Mouse (Mus musculus) retina, postnatal 7 days (tissue): Measurements from ENCODE around the gene Pbld2.
"Not testable (repeated sequence)": the region's sequence is repeated elsewhere in the genome, so short reads cannot be mapped to it uniquely, and the experiment has no call there.

Experiments used
- DNase-seq: peaks from one replicate; pipeline ENCODE4 v3.0.0-alpha.2; 2012; ENCODE audit warnings: low read depth, low spot score

Pbld2 gene

DNA sequence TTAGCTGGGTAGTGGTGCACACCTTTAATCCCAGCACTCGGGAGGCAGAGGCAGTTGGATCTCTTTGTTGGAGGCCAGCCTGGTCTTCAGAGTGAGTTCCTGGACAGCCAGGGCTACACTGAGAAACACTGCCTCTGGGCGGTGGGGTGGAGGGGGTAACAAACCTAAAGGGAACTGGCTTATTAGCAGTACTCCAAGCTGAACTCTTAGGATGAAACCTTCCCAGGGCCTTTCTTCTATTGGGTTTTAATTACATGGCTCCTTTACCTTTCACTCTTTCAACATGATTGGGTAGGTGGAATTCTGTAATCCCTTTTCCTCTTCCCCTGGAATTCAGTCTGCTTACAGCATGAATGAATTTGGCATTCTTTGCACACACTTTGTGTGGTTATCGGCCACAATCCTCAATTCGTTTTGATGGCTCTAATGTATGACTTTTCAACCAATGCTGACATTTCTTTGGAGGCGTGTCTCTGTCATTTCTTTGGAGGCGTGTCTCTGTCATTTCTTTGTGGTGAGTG lies 1.4 kb downstream of the Pbld2 start:
- DNase-seq, result no peak

DNA sequence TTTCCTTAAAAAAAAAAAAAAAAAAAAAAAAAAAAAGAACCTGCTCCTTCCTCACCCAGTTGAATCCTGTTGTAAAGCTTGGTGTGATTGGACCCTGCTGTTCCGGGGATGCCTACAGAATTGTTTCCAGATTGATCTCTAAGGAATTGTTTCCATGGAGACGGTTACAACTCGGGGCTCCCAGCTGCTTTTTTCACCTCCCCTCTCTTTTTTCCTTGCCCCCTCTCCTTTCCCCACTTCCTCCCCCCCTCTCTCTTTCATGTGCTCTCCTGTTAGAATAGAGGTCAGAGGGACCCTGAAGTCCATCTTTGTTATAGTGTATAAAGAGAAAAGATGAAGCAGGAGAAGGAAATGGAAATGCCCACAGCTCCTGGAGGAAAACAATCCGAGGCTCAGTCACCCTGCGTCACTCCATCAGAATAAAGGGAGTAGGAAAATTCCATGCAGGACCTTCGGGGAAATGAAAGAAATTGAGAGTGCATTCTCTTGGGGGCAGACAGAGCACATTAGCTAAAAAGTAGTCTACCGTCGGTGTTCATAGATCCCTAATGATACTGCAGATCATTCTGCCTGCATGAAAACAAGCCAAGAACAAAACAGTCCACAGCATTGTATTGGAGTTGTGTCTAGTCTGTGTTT lies 2.2 kb downstream of the Pbld2 start:
- no peak for DNase-seq

DNA sequence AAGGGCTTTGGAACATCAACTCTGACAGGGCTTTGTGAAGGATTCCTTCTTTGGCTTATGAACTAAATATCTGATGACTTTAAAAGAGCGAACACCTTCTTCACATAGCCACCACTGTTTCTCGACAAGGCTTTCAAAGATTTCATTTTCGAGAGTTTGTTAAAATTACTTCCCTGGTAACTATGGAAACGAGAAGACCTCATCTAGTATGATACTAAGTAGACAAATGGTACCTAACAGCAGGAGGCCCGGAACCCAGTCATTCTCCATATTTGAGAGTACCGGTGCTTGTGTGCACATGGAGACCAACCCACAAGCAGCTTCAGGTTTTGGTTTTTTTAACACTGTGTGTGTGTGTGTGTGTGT lies 2.7 kb downstream of the Pbld2 start:
- DNase-seq, result no peak

DNA sequence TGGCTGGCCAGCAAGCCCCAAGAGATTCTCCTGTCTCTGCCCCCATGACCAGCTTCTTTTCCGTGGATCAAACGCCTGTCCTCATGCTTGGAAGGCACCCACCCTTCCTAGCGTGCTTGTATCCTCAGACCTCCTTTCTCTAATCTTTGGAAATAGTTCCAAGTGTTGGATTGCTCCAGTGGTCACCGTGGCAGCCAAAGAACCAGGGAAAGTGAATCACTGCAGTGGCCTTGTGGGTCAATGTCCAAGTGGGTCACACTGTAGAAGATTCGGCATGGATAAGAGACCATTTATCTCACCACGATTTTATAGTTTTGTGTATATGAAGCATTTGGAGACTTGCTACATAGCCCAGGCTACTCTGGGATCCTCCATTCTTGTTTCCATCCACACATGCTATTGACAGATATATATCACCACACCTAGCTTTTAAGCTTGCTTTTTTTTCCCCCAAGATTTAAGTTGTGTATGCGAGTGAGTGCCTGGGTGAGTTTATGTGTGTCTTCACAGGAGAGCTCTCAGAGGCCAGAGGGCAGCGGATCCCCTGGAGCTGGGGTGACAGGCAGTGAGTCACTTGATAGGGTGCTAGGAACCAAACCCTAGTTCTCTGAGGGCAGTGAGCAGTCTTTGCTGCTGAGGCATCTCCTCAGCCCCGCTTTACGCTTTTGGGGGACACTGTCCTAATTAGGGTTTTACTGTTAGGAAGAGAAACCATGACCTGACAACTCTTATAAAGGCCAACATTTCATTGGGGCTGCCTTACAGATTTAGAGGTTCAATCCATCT lies 3.5 kb downstream of the Pbld2 start:
- DNase-seq, result no peak

DNA sequence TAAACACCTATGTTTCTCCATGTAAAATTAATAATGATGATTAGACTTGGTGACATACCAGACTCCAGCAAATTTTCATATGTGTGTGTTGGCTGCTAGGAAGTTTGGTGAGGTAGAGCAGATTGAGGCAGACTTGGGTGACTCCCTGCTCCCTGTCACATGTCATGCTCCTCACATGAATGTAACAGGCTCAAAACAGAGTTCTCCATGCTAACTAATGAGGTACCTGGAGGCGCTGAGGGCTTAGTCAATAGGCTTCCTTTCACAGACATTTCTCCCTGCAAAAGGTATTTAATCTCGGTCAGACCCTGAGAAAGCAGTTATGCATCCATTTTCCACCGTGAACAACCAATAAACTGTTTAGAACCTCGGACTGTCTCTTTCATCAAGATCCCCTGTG lies 4.3 kb downstream of the Pbld2 start:
- no peak for DNase-seq

DNA sequence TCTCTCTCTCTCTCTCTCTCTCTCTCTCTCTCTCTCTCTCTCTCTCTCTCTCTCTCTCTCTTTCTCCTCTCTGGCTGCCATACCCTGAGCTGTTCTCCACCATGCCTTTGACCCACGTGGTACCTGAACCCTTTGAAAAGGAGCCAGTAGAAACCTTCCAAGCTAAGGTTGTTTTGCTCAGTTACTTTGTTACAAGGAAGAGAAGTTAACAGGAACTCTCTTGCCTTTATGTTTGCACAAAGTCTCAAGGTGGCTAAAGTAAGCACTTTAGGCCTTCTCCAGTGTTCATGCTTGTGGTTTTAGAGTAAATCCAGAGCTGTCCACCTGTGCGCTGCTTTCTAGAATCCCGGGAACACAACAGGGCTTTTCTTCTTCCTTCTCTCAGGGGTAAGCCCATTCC lies 8.2 kb downstream of the Pbld2 start:
- no peak for DNase-seq

DNA sequence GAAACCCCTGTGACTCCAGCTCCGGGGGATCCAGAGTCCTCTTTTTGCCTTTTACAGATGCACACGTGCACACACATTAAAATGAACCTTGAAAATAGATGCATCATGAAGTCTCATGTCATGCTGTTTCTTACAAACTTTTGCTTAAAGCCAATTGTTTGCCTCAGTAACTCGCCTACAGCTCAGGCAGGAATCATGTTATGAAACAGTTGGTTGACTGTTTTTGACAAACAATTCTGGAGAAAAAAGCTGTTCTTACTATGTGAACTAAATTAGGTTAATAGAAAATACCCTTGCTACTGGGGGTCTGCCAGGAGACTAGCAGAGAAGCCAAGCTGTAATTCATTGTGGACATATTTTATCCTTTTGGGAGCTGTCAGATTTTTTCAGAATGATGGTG lies 8.8 kb downstream of the Pbld2 start:
- no peak for DNase-seq

DNA sequence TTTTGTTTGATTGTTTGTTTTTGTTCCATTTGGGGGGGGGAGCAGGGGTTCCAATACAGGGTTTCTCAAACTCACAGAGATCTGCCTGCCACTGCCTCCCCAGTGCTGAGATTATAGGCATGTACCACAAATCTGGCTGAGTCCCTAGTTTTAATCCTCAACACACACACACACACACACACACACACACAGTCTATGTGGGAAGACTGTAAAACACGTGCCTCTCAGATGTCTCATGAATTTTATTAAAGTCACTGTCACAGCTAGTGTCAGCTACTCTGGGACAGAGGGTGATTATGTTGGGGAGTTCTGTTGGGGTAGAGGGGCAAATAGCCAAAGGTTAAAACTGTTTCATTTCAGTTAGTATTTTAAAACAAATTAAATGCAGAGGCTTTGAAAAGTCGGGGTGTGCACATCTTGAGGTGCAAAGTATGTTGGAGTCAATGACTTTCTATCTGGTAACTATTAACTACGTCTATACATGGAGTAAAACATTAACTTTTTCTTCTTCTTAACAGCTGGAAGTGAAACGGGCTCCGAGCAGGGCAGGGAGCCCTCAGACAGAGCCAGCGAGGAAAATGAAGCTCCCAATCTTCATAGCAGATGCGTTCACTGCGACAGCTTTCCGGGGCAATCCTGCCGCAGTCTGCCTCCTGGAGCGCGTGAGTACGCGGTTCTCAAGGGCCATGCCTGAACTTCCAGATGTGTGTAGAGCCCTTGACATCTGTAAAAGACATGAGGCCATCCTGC lies 14.6 kb downstream of the Pbld2 start:
- DNase-seq, result no peak

DNA sequence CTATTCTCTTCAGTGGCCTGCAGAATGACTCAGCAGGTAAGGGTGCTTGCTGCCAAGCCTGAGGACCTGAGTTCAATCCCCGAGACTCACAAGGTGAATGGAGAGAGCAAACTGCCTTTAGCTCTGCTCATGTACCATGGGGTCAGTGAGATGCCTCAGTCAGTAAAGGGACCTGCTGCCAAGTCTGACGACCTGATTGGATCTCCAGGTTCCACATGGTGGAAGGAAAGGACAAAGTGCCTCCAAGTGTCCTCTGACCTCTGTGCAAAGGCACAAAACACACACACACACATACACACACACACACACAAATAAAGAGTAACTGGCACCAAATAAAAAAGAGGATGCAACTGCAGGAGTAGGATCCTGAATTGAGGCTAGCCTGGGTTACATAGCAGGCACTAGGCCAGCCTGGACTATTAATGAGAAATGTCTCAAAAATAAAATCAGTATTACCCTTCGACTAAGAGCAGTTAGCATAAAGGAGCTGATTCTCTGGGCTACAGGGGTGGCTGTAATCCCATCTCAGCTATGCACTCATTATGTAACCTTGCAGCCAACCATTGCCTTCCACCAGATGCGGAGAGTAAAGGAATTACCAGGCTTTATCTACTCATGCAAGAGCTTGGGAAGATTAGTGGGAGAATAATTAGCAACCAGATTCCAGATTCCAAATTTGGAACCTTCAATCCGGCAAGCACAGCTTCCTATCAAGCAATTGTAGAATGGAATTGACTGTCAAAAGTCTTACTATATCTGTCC lies 15.9 kb downstream of the Pbld2 start:
- no peak for DNase-seq

DNA sequence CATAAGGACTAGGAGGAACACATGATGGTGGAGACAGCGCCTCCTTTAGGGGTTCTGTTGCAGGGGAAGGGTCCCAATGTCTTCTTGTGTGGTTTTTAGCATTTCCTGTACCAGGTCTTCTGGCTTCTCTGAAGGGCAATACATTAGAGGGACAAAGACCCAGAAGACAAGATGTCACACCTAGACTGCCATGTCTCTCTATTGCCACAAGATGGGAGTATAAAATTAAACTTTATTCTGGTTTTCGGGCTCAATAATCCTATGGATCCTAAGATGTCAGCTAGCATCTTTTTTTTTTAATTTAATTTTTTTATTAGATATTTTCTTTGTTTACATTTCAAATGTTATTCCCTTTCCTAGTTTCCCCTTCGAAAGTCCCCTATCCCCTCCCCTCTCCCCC lies 19.0 kb downstream of the Pbld2 start:
- DNase-seq, result no peak

DNA sequence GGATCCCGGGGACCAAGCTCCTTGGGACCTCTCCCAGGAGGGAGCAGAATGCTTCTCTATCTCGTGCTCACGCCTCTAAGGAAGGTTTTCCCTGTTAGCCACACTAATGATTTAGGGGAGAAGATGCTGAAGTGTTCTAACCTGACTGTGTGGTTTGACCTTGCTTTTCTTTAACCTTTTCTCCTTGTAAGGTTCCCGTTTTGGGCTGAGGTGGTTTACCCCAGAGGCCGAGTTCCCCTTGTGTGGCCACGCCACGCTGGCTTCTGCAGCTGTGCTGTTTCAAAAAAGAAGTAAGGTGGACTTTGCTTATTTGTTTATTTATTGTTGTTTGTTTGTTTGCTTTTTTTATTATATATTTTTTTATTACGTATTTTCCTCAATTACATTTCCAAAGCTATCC lies 23.6 kb downstream of the Pbld2 start:
- no peak for DNase-seq

DNA sequence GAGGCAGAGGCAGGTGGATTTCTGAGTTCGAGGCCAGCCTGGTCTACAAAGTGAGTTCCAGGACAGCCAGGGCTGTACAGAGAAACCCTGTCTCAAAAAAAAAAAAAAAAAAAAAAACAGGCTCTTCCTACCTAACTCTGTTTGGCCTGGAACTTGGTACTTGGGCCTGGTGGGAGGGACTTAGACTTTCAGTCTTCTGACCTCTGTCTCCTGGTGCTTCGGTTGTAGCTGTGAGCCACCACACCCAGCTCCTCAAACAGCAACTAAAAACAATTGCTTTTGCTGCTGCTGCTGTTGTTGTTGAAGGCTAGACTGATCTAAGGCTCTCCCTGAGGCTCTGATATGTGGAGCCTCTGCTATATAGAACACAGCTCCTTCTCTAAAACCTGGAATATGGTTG lies 25.0 kb downstream of the Pbld2 start:
- no peak for DNase-seq

DNA sequence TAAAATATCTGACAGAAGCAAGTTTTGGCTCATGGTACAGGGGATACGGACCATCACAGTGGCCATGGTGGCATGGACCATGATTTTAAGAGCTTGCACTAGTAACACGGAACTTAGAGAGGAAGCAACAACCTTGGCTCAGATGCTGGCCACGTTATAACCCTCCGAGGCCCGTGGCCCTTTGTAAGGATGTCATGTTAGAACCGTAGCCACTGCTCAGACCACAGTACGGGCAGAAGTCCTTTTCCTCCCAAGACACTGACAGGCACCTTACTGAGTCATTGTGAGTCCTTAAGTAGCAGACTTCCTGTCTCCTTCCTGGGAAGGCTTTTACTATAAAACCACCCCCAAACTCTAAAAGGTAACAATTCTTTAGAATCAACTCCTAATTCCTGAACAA lies 27.2 kb downstream of the Pbld2 start:
- DNase-seq, result no peak

DNA sequence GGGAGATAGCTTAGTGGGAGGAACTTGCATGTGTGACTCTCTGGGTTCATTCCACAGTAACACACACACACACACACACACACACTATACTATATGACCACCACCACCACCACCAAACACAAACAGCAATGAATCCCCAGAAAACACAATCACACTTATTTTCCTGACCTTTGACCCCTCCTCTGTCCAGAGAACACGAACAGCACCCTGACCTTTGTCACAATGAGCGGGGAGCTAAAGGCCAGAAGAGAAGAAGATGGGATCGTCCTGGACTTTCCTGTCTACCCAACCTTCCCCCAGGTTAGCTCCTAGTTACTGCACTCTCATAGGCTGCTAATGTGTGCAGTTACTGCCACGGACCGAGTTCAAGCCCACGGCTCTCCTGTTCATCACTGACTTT lies 27.9 kb downstream of the Pbld2 start:
- no peak for DNase-seq

DNA sequence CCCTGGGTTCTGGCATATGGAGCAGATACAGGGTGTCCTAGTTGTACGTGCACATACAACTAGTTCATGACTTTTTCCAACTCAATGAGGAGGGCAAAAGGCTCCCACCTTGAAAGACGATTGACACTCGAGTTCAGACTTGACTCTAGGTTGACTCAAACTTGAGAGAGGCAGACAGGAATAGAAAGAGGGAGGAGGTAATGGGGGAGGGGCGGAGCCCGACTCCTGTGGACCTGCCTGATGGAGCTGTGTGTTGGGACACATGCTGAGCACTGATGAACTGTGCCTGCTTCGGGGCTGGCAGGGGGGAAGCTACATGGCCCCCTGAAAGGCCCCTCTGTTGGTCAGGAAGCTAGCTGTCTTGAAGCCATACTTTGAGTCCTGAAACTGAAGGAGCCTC lies 28.9 kb downstream of the Pbld2 start:
- DNase-seq, result no peak

DNA sequence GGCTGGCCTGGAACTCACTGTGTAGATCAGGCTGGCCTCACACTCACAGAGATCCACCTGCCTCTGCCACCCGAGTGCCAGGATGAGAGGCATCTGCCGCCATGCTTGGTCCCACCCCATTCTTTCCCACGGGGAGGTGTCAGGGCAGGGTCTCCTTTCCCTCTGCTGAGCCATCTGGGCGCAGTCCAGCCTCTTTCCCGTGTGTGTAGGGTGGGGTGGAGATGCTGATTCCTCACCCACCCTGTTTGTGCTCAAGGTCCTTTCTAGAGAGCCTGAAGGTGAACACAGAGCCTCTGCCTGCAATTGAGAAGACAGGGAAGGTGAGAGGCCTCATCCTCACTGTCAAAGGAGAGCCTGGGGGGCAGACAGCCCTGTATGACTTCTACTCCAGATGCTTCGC lies 30.0 kb downstream of the Pbld2 start:
- not testable (repeated sequence) for DNase-seq

DNA sequence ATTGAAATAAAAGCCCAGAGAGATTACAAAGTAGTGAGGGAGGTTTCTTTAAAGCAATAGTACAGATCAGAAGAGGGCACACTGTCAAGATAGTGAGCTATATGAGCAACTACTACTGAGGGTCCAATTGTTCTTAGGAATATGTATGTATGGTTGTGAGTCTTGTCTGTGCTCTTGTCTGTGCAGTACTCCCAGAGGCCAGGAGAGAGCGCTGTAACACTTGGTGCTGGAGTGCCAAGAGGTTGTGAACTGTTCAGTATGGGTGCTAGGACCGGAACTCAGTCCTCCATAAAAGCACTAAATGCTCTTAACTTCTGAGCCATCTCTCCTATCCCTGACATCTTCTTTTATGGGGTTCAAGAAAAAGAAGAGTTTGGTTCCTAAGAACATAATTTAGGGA lies 30.5 kb downstream of the Pbld2 start:
- DNase-seq, result no peak

DNA sequence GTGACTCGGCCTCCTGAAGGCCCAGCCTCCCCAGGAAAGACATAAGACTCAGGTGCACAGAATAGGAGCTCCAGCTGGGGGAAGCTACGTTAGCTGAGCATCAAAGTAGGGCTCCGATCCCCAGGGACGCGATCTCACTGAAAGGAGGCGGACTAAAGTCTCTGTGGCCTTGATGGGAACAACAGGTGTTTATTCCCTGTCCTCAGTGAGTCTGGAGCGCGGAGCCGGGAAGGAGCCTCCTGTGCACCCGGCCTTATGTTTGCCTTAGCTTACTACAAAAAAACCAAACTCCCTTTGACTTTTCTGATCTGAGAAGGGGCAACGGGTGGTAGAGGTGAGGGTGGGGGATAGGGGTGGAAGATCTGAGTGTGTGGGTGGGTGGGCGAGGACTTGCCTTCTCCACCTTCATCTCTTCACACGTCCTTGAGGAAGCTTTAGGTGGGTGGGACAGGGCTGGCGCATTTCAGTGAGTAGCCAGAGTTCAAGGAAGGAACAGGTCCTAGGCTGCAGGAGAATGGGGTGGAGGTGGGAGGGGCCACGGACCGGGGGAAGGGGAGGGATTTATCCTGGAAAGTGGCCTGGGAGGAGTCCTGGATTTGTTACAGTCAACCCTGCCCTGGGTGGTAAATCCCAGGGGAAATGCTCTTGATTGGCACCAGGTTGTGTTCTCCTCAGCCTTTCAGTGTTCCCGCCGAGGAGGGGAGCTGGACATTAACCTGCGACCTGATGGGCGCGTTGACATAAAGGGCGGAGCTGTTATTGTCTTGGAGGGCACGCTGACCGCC lies 33.0 kb downstream of the Pbld2 start:
- no peak for DNase-seq

DNA sequence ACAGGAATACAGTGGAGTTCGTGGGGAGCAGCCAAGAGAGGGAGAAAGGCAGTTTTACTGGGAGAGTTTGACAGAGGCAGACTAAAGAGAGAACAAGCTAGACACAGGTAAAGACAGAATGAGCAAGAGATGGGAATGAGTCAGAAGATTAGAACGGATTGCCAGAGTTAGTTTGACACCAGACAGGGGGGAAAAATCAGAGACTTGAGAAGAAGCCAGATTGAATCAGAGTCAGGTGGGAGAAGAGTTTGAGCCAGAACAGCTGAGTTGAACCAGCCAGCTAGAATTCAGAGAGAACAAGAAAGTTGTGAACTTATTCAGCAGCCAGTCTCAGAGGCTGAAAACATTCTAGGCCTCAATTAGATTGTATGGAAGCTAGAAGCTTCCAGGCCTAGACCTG lies 35.7 kb downstream of the Pbld2 start, which contains the start of gene Pbld1:
TSS of gene Pbld1 (plus strand) at position 301 of the 400 bp plus-strand sequence.
- no peak for DNase-seq

DNA sequence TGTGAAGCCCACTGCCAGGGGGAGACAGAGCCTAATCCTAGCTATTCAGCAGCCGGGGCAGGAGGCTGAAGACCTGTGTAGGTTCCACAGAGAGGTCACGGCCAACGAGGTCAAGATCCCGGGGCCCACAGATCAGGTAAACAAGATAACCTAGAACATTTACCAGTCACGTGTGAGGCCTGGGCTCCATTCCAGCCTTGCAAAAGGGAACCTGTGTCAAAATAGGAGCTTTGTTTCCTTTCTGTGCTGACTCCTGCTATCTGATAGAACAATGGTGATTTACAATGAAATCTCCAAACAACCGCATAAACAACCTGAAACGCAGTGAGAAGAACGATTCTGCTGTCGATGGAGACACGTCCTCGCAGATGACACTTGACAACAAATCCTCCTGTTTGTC lies 36.3 kb downstream of the Pbld2 start:
- no peak for DNase-seq

DNA sequence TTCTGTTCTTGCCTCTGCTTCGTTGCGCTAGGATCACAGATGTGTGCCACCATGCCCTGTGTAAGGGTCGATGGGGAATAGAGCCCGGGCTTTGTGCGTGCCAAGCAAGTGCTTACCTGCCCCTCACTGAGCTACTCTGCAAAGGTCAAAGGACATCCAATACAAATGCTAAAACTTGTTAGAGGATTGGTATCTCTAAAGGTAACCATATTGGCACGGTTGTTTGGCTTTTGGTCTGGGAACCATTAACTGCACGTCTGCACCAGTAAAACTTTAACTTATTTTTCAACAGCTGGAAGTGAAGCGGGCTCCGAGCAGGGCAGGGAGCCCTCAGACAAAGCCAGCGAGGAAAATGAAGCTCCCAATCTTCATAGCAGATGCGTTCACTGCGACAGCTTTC lies 37.2 kb downstream of the Pbld2 start:
- no peak for DNase-seq
